Mouse (Mus musculus): ENCODE measurements around the gene Cd72. TPM values are rescaled to one million over a fixed set of nuclear protein-coding genes. Genes with fewer than 3 reads are reported as not detected.
A peak's percentile ranks its signal among the peaks of the same experiment; 100 is the strongest.

Gene Cd72
- polyA plus RNA-seq, 1 experiment from 2014 or later = 4.3 TPM

DNA sequence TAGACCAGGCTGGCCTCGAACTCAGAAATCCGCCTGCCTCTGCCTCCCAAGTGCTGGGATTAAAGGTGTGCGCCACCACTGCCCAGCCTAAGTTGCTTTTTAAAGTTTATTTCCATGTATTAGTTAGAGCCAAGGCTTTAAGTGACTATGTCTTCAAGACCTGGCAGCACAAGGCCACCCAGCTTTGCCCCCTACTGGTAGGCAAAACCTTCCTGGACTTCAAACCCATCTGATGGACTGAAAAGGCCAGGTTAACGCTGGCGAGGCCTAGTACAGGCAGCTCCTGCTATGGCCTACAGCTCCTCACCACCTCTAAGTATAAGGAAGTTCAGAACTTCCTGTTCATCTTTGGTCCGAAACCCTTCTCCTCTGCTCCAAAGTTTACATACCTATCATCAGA lies 22.2 kb upstream of the Cd72 start:
- Histone ChIP-seq H3K4me1 (peaks cover 4% of the 10 kb centered on the region; the same call in 1 of the 2 replicates), H3K27ac (replicated peaks) (no peak overlapping the region), H3K4me3 (no peak overlapping the region), H3K36me3 (no peaks in the 10 kb centered on the region), H3K4me2 (replicated peaks) (no peak overlapping the region), H3K9ac (replicated peaks) (no peak overlapping the region), H3K9me3 (no peaks in the 10 kb centered on the region), H3K27me3 (no peaks in the 10 kb centered on the region)
- no peak for ATAC-seq (replicated peaks)
- 88% methylated on average over 6 of the region's 6 CpGs for WGBS

DNA sequence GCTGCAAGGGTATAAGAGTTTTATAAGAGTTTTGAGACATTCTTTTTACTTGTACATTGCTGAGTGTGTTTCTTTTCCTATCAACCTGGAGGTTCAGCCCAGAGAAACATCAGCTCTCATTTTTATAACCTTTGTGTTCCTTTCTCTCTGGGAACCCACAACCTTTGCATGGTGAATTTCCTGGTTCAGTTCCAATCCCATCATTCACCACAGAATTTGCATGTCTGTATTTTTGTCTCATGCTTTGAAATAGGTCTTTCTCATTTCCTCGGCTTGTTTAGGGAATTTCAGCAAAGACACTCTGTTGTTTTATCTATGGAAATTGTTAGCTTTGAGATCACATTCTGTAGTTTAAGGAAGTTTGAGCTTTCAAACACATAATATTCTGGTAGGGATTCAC lies 19.2 kb upstream of the Cd72 start:
- H3K27ac ChIP-seq (replicated peaks) = no peak overlapping the region
- no peak overlapping the region for H3K4me2 ChIP-seq (replicated peaks)
- no peaks in the 10 kb centered on the region for H3K27me3 ChIP-seq
- no peaks in the 10 kb centered on the region for H3K36me3 ChIP-seq
- H3K9ac ChIP-seq (replicated peaks) = no peak overlapping the region
- no peak overlapping the region for H3K4me3 ChIP-seq
- 83% methylated on average over 1 of the region's 1 CpGs for WGBS
- ATAC-seq (replicated peaks) = no peak
- no peaks in the 10 kb centered on the region for H3K9me3 ChIP-seq
- H3K4me1 ChIP-seq = peaks cover 4% of the 10 kb centered on the region; the same call in 1 of the 2 replicates

DNA sequence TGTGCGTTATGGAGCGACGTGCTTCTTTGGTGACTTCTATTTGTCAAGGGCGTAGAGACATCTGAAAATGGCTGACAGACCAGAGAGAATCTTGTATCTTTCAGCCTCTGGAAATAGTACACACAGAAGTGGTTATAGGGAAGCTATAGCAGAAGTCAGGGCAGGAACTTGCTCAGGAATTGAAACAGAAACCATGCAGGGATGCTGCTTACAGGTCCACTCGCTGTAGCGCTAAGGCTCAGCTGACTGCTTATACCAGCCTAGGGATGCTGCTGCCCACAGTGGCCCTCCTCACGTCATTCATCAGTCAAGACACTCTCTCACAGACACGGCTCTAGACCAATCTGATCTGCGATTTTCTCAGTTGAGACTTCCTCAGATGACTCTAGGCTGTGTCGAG lies 15.9 kb upstream of the Cd72 start:
- H3K9me3 ChIP-seq = no peaks in the 10 kb centered on the region
- 94% methylated on average over 10 of the region's 10 CpGs for WGBS
- H3K27me3 ChIP-seq = no peaks in the 10 kb centered on the region
- H3K4me1 ChIP-seq = no peaks in the 10 kb centered on the region
- no peak overlapping the region for H3K9ac ChIP-seq (replicated peaks)
- H3K36me3 ChIP-seq = no peaks in the 10 kb centered on the region
- no peak for ATAC-seq (replicated peaks)
- H3K4me3 ChIP-seq = no peak overlapping the region
- H3K27ac ChIP-seq (replicated peaks) = no peak overlapping the region
- H3K4me2 ChIP-seq (replicated peaks) = no peak overlapping the region

DNA sequence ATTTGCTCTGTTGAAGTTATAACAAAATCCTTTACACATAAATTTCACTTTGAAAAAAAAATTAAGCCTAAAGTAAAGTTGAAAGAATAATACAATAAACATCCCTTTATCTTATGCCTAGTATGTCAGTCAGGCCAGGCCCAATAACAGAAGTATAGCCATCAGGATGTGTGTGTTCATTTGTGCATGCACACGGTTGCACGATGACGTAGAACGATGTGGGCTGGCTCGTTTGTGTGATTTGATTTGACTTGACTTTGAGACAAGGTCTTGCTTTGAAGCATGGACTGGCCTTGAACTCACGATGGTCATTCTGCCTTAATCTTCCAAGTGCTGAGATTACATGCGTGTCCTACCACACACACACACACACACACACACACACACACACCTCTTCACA lies 12.4 kb upstream of the Cd72 start:
- H3K9ac ChIP-seq (replicated peaks) = no peak overlapping the region
- H3K4me3 ChIP-seq = no peak overlapping the region
- H3K36me3 ChIP-seq = no peaks in the 10 kb centered on the region
- H3K27ac ChIP-seq (replicated peaks) = no peak overlapping the region
- whole genome bisulfite sequencing = 94% methylated on average over 7 of the region's 7 CpGs
- no peaks in the 10 kb centered on the region for H3K27me3 ChIP-seq
- H3K4me2 ChIP-seq (replicated peaks) = no peak overlapping the region
- no peaks in the 10 kb centered on the region for H3K9me3 ChIP-seq
- no peak for ATAC-seq (replicated peaks)
- no peaks in the 10 kb centered on the region for H3K4me1 ChIP-seq

DNA sequence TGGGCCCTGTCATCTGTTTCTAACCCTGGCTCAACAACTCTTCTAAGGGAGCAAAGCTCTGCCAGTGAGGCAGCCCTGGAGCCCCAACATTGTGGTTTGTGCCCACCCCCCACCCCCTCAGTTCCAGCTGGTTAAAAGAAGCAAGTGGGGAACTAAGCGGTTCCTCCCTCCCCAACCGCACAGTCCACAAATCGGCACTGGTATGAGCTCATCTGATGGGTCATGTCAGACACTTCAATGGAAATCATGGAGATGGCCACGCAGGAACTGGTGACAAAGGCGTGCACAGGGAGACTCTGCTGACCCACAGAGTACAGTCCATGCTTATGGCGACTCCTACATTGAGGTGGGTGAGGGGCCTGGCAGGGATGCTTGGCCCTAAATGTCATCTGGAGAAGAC lies 11.5 kb upstream of the Cd72 start:
- ATAC-seq (replicated peaks) = no peak
- Histone ChIP-seq H3K9me3 (no peaks in the 10 kb centered on the region), H3K36me3 (no peaks in the 10 kb centered on the region), H3K9ac (replicated peaks) (no peak overlapping the region), H3K27ac (replicated peaks) (no peak overlapping the region), H3K4me3 (no peak overlapping the region), H3K4me2 (replicated peaks) (no peak overlapping the region), H3K27me3 (no peaks in the 10 kb centered on the region), H3K4me1 (no peaks in the 10 kb centered on the region)
- 92% methylated on average over 6 of the region's 6 CpGs for WGBS

DNA sequence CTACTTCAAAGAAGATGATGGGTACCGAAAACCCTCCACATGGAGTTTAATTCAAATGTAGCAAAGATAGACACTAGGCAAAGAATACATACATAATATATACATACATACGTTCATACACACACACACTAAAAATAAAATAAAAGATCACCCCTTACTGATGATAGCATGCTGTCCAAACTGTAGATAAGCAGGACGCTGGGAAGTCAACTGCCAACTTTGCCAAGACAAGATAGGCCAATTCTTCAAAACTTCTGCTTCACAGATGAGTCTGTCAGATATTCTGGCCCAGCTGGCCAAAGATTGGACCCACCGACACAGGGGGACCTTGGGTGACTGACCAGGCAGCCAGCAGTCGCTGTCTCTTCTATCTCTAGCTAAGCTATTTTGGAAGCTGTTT lies 8.7 kb upstream of the Cd72 start:
- Histone ChIP-seq H3K4me1 (no peaks in the 10 kb centered on the region), H3K36me3 (no peaks in the 10 kb centered on the region), H3K9me3 (no peaks in the 10 kb centered on the region), H3K4me2 (replicated peaks) (no peak overlapping the region), H3K27ac (replicated peaks) (no peak overlapping the region), H3K9ac (replicated peaks) (no peak overlapping the region), H3K27me3 (no peaks in the 10 kb centered on the region), H3K4me3 (no peak overlapping the region)
- 94% methylated on average over 5 of the region's 5 CpGs for WGBS
- ATAC-seq (replicated peaks) = no peak

DNA sequence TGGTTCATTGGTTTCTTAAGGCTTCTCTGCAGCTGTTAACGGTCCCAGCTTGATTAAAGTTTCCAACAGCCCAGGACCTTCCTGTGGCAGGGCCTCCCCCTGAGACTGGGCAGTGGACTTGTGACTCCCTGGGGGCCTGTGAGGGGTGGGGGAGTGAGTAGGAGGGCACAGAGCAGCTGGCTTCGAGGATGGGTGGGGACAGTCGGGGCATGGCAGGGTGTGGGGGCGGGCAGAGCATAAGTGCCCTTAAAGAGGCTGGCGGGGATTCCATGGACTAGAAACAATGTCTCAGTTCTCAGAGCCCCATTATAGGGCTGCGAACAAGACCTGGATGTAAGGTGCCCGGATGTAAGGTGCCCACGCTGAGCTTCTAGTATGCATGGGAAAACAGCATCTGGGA lies 2.7 kb upstream of the Cd72 start:
- Histone ChIP-seq H3K4me1 (peaks cover 4% of the 10 kb centered on the region), H3K27ac (replicated peaks) (no peak overlapping the region), H3K27me3 (0 out of 2 replicates have a peak, but pooled peaks cover 5% of the 10 kb centered on the region), H3K4me3 (no peak overlapping the region), H3K36me3 (no peaks in the 10 kb centered on the region), H3K4me2 (replicated peaks) (no peak overlapping the region), H3K9me3 (no peaks in the 10 kb centered on the region), H3K9ac (replicated peaks) (no peak overlapping the region)
- 26% methylated on average over 8 of the region's 8 CpGs for WGBS
- no peak for ATAC-seq (replicated peaks)

DNA sequence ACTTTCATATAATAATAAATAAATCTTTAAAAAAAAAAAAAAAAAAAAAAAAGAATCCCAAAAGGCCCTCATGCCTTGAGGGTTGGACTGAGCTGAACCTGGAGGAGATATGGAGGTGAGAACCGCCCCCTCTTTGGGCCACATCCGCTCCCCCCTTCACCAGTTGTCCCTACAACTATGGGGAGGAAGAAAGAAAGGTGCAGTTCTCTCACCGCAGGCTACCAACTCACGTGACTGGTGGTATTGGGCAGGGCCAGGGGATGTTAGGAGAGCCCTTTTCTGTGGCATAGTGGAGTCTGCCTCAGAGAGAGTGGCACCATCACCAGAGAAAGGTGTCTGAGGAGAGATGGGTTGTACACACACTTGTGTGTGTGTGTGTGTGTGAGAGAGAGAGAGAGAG lies 2.0 kb upstream of the Cd72 start:
- 0 out of 2 replicates have a peak, but pooled peaks cover 5% of the 10 kb centered on the region for H3K27me3 ChIP-seq
- 37% methylated on average over 4 of the region's 4 CpGs for WGBS
- H3K4me2 ChIP-seq (replicated peaks) = no peak overlapping the region
- no peaks in the 10 kb centered on the region for H3K36me3 ChIP-seq
- H3K4me1 ChIP-seq = peaks cover 4% of the 10 kb centered on the region
- H3K4me3 ChIP-seq = no peak overlapping the region
- no peak for ATAC-seq (replicated peaks)
- no peak overlapping the region for H3K9ac ChIP-seq (replicated peaks)
- H3K27ac ChIP-seq (replicated peaks) = no peak overlapping the region
- no peaks in the 10 kb centered on the region for H3K9me3 ChIP-seq

DNA sequence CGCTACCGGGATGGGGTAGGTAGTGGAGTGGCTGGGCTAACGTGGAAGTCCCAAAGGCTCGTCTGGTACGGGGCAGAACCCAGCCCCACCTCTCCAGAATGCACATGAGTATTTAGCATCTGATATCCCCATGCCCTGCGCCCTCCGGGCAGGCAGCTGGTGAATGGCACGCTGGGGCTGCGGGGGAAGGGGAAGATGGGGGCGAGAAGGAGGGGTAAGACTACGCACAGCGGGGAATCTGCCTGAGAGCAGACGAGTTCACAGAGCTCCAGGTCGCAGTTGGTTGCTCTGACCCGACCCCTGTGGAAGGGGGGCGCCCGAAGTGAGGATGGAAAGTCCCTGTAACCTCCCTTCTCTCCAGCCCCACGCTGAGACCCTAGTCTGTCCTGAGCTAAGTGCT lies 1.0 kb downstream of the Cd72 start:
- Histone ChIP-seq H3K9ac (replicated peaks) (0 out of 2 replicates have a peak overlapping the region, but pooled peaks have one; percentile 8), H3K4me1 (peaks cover 4% of the 10 kb centered on the region), H3K9me3 (no peaks in the 10 kb centered on the region), H3K4me3 (0 out of 2 replicates have a peak overlapping the region, but pooled peaks have one; percentile 2), H3K36me3 (peaks cover 2% of the 10 kb centered on the region; the same call in 1 of the 2 replicates), H3K27ac (replicated peaks) (no peak overlapping the region), H3K4me2 (replicated peaks) (peak overlapping the region; percentile 32), H3K27me3 (0 out of 2 replicates have a peak, but pooled peaks cover 5% of the 10 kb centered on the region)
- ATAC-seq (replicated peaks) = no peak
- WGBS = under 1% methylated on average over 18 of the region's 18 CpGs

DNA sequence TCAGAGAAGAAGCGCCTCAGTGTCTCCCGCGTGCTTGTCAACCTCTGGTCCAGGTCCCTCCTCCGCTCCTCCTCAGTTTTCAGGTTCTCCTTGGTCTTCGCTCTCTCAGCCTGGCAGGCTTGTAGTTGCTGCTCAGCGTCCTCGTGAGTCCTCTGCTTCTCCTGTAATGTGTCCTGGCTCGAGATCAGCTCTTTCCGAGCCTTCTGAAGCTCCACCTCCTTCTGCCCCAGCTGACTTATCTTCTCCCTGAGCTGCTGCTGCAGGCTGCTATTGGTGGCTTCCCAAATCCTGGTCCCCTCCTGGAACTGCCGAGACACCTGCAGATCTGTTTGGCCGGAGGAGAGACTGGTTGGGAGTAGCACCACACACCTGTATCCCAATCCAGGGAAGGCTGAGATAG lies 2.1 kb downstream of the Cd72 start:
- H3K4me1 ChIP-seq = peaks cover 4% of the 10 kb centered on the region

DNA sequence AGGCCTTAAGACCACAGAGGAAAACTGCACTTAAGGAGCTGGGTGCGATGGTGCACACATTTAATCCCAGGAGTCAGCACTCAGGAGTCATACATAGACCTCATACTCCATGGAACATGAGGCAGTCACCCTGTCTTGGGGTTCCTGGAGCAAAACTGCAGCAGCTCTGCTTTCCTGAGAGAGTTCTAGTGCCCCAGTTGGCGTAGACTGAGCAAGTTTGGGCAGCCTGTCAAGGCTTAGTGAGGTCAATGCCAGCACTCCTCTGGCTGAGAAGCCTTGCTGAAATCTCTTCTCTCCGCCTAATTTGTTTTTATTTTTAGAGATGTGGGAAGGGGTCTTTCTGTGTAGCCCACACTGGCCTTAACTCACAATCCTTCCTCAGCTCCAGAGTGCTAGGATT lies 5.9 kb downstream of the Cd72 start:
- H3K4me3 ChIP-seq = no peak overlapping the region
- no peak overlapping the region for H3K9ac ChIP-seq (replicated peaks)
- peaks cover 16% of the 10 kb centered on the region for H3K4me1 ChIP-seq
- no peak overlapping the region for H3K27ac ChIP-seq (replicated peaks)
- H3K36me3 ChIP-seq = peaks cover 36% of the 10 kb centered on the region
- 81% methylated on average over 3 of the region's 3 CpGs for WGBS
- no peak overlapping the region for H3K4me2 ChIP-seq (replicated peaks)
- H3K9me3 ChIP-seq = no peaks in the 10 kb centered on the region
- no peaks in the 10 kb centered on the region for H3K27me3 ChIP-seq
- ATAC-seq (replicated peaks) = no peak

More for the DNA sequence above, 2.1 kb downstream of the Cd72 start:
- Histone ChIP-seq H3K4me2 (replicated peaks) (no peak overlapping the region), H3K27ac (replicated peaks) (no peak overlapping the region), H3K27me3 (0 out of 2 replicates have a peak, but pooled peaks cover 5% of the 10 kb centered on the region), H3K9ac (replicated peaks) (no peak overlapping the region), H3K4me3 (no peak overlapping the region), H3K36me3 (peaks cover 12% of the 10 kb centered on the region), H3K9me3 (no peaks in the 10 kb centered on the region)
- 61% methylated on average over 11 of the region's 11 CpGs for WGBS
- no peak for ATAC-seq (replicated peaks)

DNA sequence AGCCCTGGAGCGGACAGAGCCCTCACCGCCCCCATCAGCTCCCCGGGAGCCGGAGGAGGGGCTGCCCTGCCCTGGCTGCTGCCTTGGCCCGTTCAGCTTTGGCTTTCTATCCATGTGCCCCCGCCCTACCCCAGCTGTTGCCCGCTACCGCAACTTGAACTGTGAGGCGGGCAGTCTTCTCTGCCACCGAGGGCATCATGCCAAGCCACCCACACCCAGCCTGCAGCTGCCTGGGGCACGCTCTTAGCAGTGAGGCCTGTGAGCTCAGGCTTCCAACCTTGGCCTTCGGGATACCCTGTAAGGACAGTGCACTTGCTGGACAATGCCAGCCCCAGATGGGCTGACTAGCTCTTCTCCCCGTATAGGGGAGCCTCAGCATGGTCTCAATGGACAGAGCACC lies 7.2 kb downstream of the Cd72 start:
- no peak overlapping the region for H3K9ac ChIP-seq (replicated peaks)
- H3K4me1 ChIP-seq = peaks cover 13% of the 10 kb centered on the region
- H3K4me2 ChIP-seq (replicated peaks) = no peak overlapping the region
- no peak overlapping the region for H3K27ac ChIP-seq (replicated peaks)
- no peak overlapping the region for H3K4me3 ChIP-seq
- H3K27me3 ChIP-seq = no peaks in the 10 kb centered on the region
- H3K9me3 ChIP-seq = no peaks in the 10 kb centered on the region
- WGBS = 81% methylated on average over 13 of the region's 13 CpGs
- peaks cover 36% of the 10 kb centered on the region for H3K36me3 ChIP-seq
- ATAC-seq (replicated peaks) = no peak

DNA sequence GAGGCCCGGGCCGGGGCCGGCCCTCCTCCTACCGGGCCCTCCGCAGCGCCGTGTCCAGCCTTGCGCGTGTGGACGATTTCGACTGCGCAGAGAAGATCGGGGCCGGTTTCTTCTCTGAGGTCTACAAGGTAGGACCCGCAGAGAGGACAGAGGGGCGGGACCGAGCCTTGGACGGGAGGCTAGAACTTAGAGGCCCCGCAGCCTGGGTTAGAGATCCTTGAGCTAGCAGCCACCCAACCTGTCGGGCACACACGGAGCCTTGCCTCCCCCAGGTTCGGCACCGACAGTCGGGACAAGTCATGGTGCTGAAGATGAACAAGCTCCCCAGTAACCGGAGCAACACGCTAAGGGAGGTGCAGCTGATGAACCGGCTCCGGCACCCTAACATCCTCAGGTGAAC lies 10.9 kb downstream of the Cd72 start:
- Histone ChIP-seq H3K27ac (replicated peaks) (peak overlapping the region; percentile 98), H3K27me3 (no peaks in the 10 kb centered on the region), H3K4me1 (peaks cover 13% of the 10 kb centered on the region), H3K4me2 (replicated peaks) (peak overlapping the region; percentile 96), H3K9me3 (no peaks in the 10 kb centered on the region), H3K9ac (replicated peaks) (peak overlapping the region; percentile 91), H3K4me3 (peak overlapping the region; percentile 76), H3K36me3 (peaks cover 35% of the 10 kb centered on the region)
- WGBS = under 1% methylated on average over 27 of the region's 28 CpGs
- ATAC-seq (replicated peaks) = no peak; the same call in 1 of the 2 replicates
